Mouse (Mus musculus) limb, embryonic 14.5 days (tissue): ENCODE data around the gene Tkt. TPM values are rescaled to one million over a fixed set of nuclear protein-coding genes. Genes with fewer than 3 reads are reported as not detected.

Experiments
- ATAC-seq: fragments of 200-750 bp; cut with Nextera tagmentation; 2 replicates; pipeline ENCODE4 v1.8.0; 2017; ENCODE audit warnings: low read depth, moderate number of reproducible peaks, moderate TSS enrichment; ENCODE audit not compliant: low FRiP score
- DNase-seq: peaks from one replicate; pipeline ENCODE4 v3.0.0-alpha.2; 2015; ENCODE audit warnings: low spot score
- H3K27ac ChIP-seq: fragments of 300-500 bp; sonication (generic); replicated peaks from 2 replicates; pipeline ENCODE4 v1.5.1; 2014; ENCODE audit warnings: low read depth, mild to moderate bottlenecking, low read length, moderate library complexity, mixed read lengths
- H3K27me3 ChIP-seq: fragments of 300-500 bp; sonication (generic); 2 replicates; pipeline ENCODE4 v1.6.1; 2014; ENCODE audit warnings: low read length, mixed read lengths; ENCODE audit not compliant: control insufficient read depth, insufficient read depth
- H3K36me3 ChIP-seq: fragments of 300-500 bp; sonication (generic); 2 replicates; pipeline ENCODE4 v1.6.1; 2014; ENCODE audit warnings: mild to moderate bottlenecking, low read length, moderate library complexity, mixed read lengths; ENCODE audit not compliant: control insufficient read depth, insufficient read depth
- H3K4me1 ChIP-seq: fragments of 300-500 bp; sonication (generic); 2 replicates; pipeline ENCODE4 v1.6.1; 2014; ENCODE audit warnings: antibody characterized with exemption, low read length, mixed read lengths; ENCODE audit not compliant: control insufficient read depth, insufficient read depth
- H3K4me2 ChIP-seq: fragments of 300-500 bp; sonication (generic); replicated peaks from 2 replicates; pipeline ENCODE4 v1.6.1; 2014; ENCODE audit warnings: low read depth, mild to moderate bottlenecking, low read length, moderate library complexity; ENCODE audit not compliant: severe bottlenecking
- H3K4me3 ChIP-seq: fragments of 300-500 bp; sonication (generic); replicated peaks from 2 replicates; pipeline ENCODE4 v1.5.1; 2014; ENCODE audit warnings: low read length
- H3K9ac ChIP-seq: fragments of 300-500 bp; sonication (generic); 2 replicates; pipeline ENCODE4 v1.6.1; 2014; ENCODE audit warnings: mild to moderate bottlenecking, low read depth, low read length, moderate library complexity; ENCODE audit not compliant: severe bottlenecking
- H3K9me3 ChIP-seq: fragments of 300-500 bp; sonication (generic); 2 replicates; pipeline ENCODE4 v1.6.1; 2016; ENCODE audit warnings: low read length; ENCODE audit not compliant: control insufficient read depth
- POLR2A ChIP-seq: fragments of 200-500 bp; IDR thresholded peaks from 2 replicates; pipeline ENCODE4 v1.8.0; 2012; ENCODE audit warnings: inconsistent platforms, mild to moderate bottlenecking, moderate library complexity, borderline replicate concordance; ENCODE audit not compliant: insufficient read depth, insufficient read length; ENCODE audit errors: extremely low read depth
- WGBS: fragments of 180-500 bp; shearing (Covaris S2); extraction: QIAGEN DNeasy Blood & Tissue Kit; methylation state at CpG from one replicate; pipeline ENCODE4 v1.1.7; 2014; 5-methylcytosine and 5-hydroxymethylcytosine counted together
- polyA plus RNA-seq, 2 experiments: library from polyadenylated mRNA; depleted of rRNA in 1 of 2; stranded (reverse) in 1 of 2; unstranded in 1 of 2; fragments of >200 nt; fragmentation: Nextera tagmentation in 1 of 2; extraction: Ambion mirVana in 1 of 2; gene quantifications; 2 replicates each; pipeline versions ENCODE4 v1.2.1 to v1.2.3; 2012 to 2014

The Tkt gene
- polyA plus RNA-seq (2012; rRNA removed): 195 and 213 TPM in 2 replicates
- polyA plus RNA-seq (2014; fragmentation: Nextera tagmentation; extraction: Ambion mirVana): 107 and 123 TPM in 2 replicates

- H3K36me3 ChIP-seq: no peaks in the 10 kb centered on the region; the same call in 1 of the 2 replicates
- peak within 1 kb of the TSS; percentile 88 for H3K27ac ChIP-seq
- no peaks in the 10 kb centered on the region for H3K9me3 ChIP-seq
- H3K9ac ChIP-seq: peak within 1 kb of the TSS; percentile 75
- peak within 1 kb of the TSS; percentile 81 for H3K4me2 ChIP-seq
- DNase-seq (no peak), ATAC-seq (0 out of 2 replicates have a peak, but pooled peaks have one; percentile 1)
- H3K27me3 ChIP-seq: no peaks in the 10 kb centered on the region
- WGBS: 23% methylated on average over 8 of the region's 8 CpGs
- peak within 1 kb of the TSS; percentile 84 for H3K4me3 ChIP-seq
- no peak for TF ChIP-seq POLR2A
- H3K4me1 ChIP-seq: peaks cover 26% of the 10 kb centered on the region
Measured at GRCm38 (mm10) chr14:30548131-30548720, at the start of gene Tkt. TSS of gene Tkt (plus strand) at chr14:30548359.

GRCm38 (mm10) chr14:30504990-30505389 is 43.2 kb upstream of the Tkt start:
- Histone ChIP-seq H3K36me3 (peaks cover 42% of the 10 kb centered on the region), H3K4me1 (no peaks in the 10 kb centered on the region), H3K4me3 (no peak overlapping the region), H3K9me3 (no peaks in the 10 kb centered on the region), H3K27ac (no peak overlapping the region), H3K9ac (no peak overlapping the region), H3K27me3 (no peaks in the 10 kb centered on the region), H3K4me2 (no peak overlapping the region)
- TF ChIP-seq POLR2A: no peak
- 69% methylated on average over 5 of the region's 5 CpGs for WGBS
- no peak for ATAC-seq
- DNase-seq: no peak

DNA sequence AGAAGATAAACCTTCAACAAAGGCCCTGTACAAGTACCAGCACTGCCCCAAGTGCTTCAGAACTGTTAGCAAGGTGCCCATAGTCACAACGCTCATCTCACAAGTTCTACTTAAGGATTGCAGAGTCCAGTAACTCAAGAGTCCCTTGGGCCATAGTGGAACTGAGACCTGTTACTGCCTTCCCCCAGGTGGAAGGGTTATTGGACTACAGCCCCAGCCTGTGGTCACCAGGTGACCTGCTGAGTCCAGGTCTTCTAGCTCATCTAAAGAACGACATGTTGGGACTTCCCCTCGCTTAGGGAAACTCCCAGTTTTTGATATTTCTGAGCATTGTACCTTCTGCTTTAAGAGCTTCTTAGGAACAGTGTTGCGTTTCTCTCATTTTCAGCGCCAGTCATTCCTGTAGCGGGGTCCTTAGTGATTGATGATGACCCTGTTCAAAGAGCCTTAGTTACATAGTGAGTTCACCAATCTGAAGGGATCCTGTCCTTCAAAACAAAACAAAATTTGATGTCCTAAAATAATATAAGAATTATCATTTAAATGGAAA is 37.9 kb upstream of the Tkt start:
- Histone ChIP-seq H3K4me1 (no peaks in the 10 kb centered on the region), H3K27me3 (no peaks in the 10 kb centered on the region), H3K36me3 (peaks cover 69% of the 10 kb centered on the region), H3K9ac (no peak overlapping the region), H3K27ac (no peak overlapping the region), H3K4me3 (no peak overlapping the region), H3K9me3 (no peaks in the 10 kb centered on the region), H3K4me2 (no peak overlapping the region)
- TF ChIP-seq POLR2A: no peak
- no peak for DNase-seq
- WGBS: 93% methylated on average over 6 of the region's 6 CpGs
- ATAC-seq: no peak

DNA sequence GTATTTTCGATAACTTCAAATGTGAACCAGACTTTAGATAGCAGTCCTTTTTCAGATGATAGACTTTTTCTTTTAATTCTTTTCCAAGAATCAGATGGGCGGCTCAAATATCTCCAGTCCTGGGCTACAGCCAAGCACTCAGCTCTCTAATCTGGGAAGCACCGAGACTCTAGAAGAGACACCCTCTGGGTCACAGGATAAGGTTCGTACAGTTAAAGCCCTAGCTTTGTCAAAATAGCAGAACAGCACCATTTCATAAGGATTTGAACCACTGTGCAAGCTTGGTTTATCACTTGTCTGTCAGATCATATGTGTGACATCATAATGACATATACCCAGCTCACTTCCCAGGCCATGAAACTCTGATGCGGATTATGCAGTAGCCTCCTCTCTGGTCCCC is 35.3 kb upstream of the Tkt start:
- Histone ChIP-seq H3K27ac (no peak overlapping the region), H3K27me3 (no peaks in the 10 kb centered on the region), H3K36me3 (peaks cover 63% of the 10 kb centered on the region), H3K4me3 (no peak overlapping the region), H3K4me1 (no peaks in the 10 kb centered on the region), H3K9me3 (no peaks in the 10 kb centered on the region), H3K4me2 (no peak overlapping the region), H3K9ac (no peak overlapping the region)
- DNase-seq (no peak), ATAC-seq (no peak)
- 94% methylated on average over 5 of the region's 5 CpGs for WGBS
- no peak for TF ChIP-seq POLR2A

GRCm38 (mm10) chr14:30515931-30516723 is 32.0 kb upstream of the Tkt start:
- H3K4me2 ChIP-seq: no peak overlapping the region
- 88% methylated on average over 13 of the region's 13 CpGs for WGBS
- ATAC-seq: no peak
- no peaks in the 10 kb centered on the region for H3K27me3 ChIP-seq
- DNase-seq: no peak
- no peak overlapping the region for H3K4me3 ChIP-seq
- no peak overlapping the region for H3K27ac ChIP-seq
- no peak overlapping the region for H3K9ac ChIP-seq
- H3K36me3 ChIP-seq: peaks cover 76% of the 10 kb centered on the region
- no peak for TF ChIP-seq POLR2A
- H3K4me1 ChIP-seq: no peaks in the 10 kb centered on the region
- no peaks in the 10 kb centered on the region for H3K9me3 ChIP-seq
